Mouse (Mus musculus): ENCODE measurements around the gene Rdh19.
"Not testable (repeated sequence)": the region's sequence is repeated elsewhere in the genome, so short reads cannot be mapped to it uniquely, and the experiment has no call there.

Rdh19 gene

DNA sequence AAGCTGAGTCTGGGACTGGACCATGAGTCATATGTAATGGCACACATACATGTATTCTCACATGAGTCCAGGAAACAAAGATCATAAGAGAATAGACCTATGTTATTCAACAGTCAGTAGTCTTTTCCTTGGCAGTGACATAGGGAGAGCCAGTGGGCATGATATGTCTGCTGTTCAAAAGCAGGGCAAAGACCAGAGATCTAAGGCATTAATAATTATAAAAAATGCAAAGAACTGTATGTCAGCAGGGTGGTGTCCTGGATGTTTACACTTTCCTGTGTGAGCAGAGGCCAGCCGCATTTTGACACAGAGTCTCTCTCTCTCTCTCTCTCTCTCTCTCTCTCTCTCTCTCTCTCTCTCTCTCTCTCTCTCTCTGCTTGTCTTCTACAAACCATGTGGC lies at the start of gene Rdh19:
Gene Rdh19, plus strand, starts transcription at position 301 of the 400 bp plus-strand sequence.
- no peak for DNase-seq

DNA sequence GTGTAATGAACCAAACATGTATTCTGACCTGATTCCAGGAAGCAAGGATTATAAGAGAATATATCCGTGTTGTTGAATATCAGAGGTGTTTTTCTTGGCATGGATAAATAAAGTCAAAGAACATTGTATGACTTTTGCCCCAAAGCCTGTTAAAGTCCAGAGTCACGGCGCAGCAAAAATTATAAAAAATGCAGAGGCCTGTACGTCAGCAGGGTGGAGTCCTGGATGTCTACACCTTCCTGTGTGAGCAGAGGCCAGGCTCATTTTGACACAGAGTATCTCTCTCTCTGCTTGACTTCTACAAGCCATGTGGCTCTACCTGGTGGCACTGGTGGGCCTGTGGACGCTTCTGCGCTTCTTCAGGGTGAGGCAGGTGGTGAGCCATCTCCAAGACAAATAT lies 48.8 kb upstream of the Rdh19 start, which contains the start of gene Rdh16:
Gene Rdh16, plus strand, starts transcription at position 262 of the 400 bp plus-strand sequence.
- DNase-seq = no peak

GRCm38 (mm10) chr10:127801612-127802011 lies 48.1 kb upstream of the Rdh19 start:
- no peak for DNase-seq

GRCm38 (mm10) chr10:127802236-127802635 lies 47.5 kb upstream of the Rdh19 start:
- no peak for DNase-seq

DNA sequence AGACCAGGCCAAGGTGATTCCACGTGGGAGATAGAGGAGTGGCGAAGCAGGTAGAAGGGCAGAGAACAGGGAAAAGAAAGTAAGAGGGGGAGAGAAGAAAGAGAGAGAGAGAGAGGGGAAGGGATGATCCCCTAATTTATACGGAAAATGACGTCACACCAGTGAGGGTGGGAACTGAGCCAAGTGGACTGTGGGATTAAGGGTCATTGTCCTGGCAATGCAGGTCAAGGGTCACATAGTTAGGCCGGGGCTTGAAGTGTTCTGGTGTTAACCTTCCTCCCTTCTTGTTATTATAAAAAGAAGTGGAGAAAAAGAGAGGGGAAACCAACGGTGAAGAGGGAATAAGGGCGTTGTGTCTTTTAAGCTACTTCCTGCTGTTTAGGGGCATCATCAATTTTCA lies 45.3 kb upstream of the Rdh19 start:
- no peak for DNase-seq

DNA sequence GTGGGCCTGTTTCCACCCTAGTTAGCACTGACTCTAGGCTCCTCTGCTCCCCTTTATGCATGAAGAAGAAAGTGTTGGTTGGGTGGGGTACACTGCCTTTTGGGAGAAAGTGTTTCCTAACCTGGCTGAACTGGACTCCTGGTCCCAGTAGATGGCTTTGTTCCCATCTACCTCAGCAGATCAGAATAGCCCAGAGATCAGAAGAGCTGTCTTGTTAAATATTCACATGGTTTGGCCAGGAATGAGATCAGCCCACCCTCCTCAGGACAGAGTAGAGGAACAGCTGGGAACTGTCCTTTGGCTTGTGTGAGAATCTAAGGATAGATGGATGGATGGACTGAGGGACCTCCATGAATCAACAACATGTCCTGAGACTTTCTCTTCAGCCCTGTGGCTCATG lies 33.8 kb upstream of the Rdh19 start:
- DNase-seq = no peak

GRCm38 (mm10) chr10:127817268-127817910 lies 32.3 kb upstream of the Rdh19 start:
- DNase-seq = not testable (repeated sequence)

GRCm38 (mm10) chr10:127821806-127822205 lies 27.9 kb upstream of the Rdh19 start:
- DNase-seq = not testable (repeated sequence)

DNA sequence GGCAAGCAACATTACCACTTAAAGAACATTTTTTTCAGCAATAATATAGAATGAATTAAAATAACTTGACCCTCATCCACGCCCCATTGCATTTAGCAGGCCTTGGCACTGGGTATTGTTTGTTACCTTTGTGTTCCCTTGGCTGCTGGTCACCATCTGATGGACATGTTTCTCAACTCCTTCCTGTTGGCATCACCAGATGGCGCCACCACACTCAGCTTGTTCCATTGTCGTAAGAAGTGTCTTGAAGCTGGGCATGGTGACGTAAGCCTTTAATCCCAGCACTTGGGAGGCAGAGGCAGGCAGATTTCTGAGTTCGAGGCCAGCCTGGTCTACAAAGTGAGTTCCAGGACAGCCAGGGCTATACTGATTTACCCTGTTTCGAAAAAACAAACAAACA lies 24.3 kb upstream of the Rdh19 start:
- no peak for DNase-seq

- DNase-seq = no peak
Measured at GRCm38 (mm10) chr10:127829121-127829520, 20.6 kb upstream of the Rdh19 start.

- not testable (repeated sequence) for DNase-seq
Measured at GRCm38 (mm10) chr10:127834186-127834585, 15.5 kb upstream of the Rdh19 start.

DNA sequence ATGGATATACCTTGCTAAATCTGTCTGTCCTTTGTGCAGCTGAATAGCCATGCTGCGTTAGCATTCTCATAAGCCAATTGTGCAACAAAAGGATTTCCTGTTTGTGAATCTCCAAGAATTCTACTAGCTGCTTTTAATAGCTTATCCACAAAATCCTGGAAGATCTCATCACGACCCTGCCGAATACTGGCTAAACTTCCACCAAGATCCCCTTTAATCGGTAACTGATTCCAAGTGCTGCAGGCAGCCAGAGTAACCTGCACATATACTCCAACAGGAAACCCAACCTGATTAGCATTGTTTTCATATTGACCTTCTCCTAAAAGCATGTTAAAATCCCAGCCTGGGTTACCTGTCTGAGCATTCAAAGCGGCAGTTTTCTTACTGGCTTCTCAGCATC lies 14.4 kb upstream of the Rdh19 start:
- no peak for DNase-seq

DNA sequence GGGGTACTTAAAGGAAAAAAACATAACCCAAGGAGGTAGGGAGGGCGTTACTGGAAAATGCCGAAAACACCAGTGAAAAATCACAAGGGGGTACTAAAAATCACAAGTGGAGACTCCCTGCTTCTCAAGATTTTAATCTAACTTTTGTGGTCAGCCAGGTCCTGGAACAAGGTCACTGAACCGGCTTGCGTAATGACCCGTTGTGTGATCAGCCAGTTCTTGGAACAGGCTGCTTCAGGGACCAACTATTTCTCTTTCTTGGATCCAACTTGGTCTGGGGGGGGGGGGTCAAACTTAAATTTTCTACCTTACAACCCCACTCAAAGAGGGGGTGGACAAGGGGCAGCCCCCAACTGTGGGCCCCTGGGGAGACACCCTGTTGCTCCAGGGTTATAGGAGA lies 11.9 kb upstream of the Rdh19 start:
- DNase-seq = not testable (repeated sequence)

DNA sequence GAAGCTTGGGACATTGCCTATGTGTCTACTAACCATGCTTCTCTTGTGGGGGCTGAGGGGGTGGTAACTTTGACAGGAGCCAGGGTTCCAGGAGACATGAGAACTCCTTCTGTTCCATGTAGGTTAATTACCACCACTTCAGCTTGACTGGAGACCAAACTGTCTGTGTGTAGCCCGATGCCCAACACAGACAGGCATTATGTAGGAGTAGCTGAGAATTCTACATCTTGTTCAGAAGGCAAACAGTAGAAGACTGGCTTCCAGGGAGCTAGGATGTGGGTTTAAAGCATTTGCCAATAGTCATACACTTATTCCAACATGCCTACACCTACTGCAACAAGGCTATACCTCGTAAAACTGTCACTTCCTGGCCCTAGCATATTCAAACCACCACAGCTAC lies 11.2 kb upstream of the Rdh19 start:
- no peak for DNase-seq

- DNase-seq = no peak
Measured at GRCm38 (mm10) chr10:127840776-127841175, 9.0 kb upstream of the Rdh19 start.

GRCm38 (mm10) chr10:127845945-127846344 lies 3.8 kb upstream of the Rdh19 start:
- not testable (repeated sequence) for DNase-seq

DNA sequence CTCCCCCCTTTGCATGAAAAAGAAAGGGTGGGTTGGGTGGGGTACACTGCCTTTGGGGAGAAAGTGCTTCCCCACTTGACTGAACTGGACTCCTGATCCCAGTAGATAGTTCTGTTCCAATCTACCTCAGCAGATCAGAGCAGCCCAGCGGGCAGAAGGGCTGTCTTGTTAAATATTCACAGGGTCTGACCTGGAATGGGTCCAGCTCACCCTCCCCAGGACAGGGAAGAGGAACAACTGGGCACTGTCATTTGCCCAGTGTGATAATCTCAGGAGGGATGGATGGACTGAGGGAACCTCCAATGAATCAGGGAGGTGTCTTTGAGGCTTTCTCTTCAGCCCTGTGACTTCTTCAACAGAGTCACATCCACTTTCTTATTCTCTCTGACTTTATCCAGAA lies 1.6 kb upstream of the Rdh19 start:
- no peak for DNase-seq

- DNase-seq = no peak
Measured at GRCm38 (mm10) chr10:127856376-127856775, 6.6 kb downstream of the Rdh19 start.

DNA sequence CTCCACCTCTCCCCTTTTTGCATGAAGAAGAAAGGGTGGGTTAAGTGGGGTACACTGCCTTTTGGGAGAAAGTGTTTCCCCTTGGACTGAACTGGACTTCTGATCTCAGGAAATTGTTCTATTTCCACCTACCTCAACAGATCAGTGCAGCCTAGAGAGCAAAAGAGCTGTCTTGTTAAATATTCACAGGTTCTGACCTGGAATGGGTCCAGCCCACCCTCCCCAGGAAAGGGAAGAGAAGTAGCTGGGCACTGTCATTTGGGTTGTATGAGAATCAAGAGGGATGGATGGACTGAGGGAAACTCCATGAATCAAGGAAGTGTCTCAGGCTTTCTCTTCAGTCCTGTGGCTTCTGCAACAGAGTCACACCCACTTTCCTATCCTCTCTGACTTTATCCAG lies 15.2 kb downstream of the Rdh19 start:
- DNase-seq = no peak

DNA sequence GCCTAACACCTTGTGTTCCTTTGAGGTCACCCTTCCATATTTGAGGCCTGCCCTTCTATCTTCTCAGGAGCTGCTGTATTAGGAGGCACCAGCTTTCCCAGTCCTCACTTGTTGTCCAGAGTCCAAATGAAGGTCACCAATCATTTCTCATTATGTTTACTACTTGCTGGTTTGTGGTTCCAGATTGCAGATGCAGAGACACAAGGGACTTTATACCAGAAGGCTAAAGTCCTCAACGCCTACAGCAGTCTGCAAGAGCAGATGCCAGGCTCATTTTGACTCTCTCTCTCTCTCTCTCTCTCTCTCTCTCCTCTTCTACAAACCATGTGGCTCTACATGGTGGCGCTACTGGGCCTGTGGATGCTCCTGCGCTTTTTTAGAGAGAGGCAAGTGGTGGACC lies 16.5 kb downstream of the Rdh19 start, which contains the start of gene Rdh16f2:
Gene Rdh16f2, plus strand, starts transcription at position 243 of the 400 bp plus-strand sequence.
- DNase-seq = no peak

DNA sequence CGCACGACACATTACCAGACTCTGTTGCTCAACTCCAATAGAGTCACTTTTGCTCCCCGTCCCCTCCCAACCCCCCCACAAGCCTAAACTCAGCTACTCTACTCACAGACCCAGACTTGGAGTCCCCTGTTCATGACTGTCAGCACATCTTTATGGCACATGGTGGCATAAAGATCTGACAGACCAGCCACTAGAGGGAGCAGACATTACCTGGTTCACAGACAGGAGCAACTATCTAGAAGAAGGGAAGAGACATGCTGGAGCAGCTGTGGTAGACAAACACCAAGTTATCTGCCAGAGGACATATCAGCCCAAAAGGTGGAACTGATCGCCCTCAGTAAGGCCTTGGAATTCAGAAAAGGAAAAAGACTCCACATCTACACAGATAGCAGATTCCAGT lies 22.8 kb downstream of the Rdh19 start:
- no peak for DNase-seq

GRCm38 (mm10) chr10:127877681-127878080 lies 28.0 kb downstream of the Rdh19 start:
- no peak for DNase-seq

GRCm38 (mm10) chr10:127878262-127879057 lies 28.7 kb downstream of the Rdh19 start:
- no peak for DNase-seq

DNA sequence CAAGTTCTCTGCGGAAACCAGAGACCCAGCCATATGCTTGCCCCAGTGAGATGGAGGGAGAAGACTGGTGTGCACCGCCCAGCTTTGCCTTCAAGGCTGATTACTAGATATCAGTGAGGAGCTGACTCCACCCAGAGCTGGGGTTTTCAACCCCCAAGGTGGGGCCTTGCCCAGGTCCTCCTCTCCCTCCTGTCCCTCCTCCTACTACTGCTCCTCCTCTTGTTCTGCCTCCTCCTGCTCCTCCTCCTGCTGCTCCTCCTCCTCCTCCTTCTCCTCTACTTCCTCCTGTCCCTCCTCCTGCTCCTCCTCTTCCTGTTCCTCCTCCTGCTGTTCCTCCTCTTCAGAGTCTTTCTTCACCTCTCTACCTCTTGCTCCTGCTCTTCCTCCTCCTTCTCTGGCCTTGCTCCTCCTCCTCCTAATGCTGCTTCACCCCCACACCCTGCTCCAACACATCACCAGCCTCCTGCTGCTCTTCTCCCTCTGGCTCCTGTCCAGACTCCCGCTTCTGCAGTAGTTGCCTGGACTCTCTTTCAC lies 29.5 kb downstream of the Rdh19 start:
- DNase-seq = no peak

Measured in B cell, adult 2 months (primary cell).